Mouse (Mus musculus): Measurements from ENCODE around the gene Serpinb7.

Serpinb7 gene

DNA sequence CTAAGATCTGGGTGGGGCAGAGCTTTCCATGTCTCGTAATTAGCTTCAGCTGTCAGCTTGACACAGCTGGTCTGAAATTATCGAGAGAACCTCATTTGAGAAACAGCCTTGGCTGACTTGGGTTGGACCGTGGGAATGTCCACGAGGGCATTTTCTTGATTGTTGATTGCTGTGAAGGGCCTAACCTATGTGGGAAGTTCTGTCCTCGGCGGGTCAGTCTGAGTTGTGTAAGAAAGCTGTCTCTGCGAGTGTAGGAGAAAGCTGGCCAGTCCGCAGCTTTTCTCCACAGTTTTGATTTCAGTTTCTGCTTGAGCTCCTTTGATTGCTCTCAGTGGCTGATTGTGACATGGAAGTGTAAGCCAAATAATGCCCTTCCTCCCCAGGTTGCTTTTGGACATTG lies 90.1 kb downstream of the Serpinb7 start:
- DNase-seq (ENCODE audit: low spot score): no peak

DNA sequence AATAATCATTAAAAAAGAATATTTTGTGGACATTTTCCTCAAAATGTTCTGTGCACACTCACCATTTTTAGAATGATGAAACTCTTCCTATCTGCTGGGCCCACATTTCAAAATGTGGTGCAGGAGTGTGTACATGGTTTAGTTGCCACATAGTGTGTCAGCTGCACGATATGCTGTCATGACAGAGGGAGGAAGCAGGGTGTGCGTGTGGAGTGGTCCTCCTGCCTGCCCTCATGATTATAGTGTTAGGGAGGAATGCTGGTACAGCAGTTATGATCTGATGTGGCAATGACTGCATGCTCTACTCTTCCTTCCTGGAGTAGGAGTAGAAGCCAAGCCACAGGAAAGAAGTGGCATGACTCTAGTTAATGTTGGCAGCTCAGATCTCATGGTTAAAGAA lies 97.3 kb downstream of the Serpinb7 start:
- no peak for DNase-seq (ENCODE audit: low spot score)

DNA sequence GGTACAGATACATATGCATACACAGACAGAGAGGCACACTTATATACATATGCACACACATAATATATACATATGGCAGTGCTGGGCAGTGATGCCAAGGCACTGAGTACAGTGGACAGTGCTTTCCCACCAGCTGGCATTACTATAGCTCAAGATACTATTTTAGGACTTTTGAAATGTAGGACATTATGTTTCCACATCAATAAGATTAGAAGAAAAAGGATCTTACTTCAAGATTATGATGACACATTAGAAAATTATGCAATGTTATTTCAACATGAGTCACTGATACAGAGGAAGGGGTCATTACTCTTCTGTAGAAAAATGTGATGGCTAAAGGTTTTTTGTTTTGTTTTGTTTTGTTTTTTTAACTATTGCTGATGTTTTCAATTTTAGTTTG lies 102.6 kb downstream of the Serpinb7 start:
- DNase-seq (ENCODE audit: low spot score): no peak
